Mouse (Mus musculus) lung, postnatal 0 days (tissue): ENCODE measurements at regions not wholly inside any gene's neighbourhood (a gene's known extent, or its start where the extent isn't known, plus 50 kb on each side); places are given as distances from the start of the nearest gene placed in this dataset.

ENCODE experiments used
- CTCF ChIP-seq: IDR thresholded peaks from 2 replicates; pipeline ENCODE4 v1.5.1; 2016; ENCODE audit warnings: antibody characterized with exemption, mild to moderate bottlenecking
- EP300 ChIP-seq: IDR thresholded peaks from 2 replicates; pipeline ENCODE4 v1.6.1; 2016; ENCODE audit warnings: antibody characterized with exemption, mild to moderate bottlenecking, control low read depth

- TF ChIP-seq EP300: no peak
- TF ChIP-seq CTCF: no peak
Measured at GRCm38 (mm10) chr14:87861486-87861885, 445.0 kb downstream of the Tdrd3 start.
